Mouse (Mus musculus): Measurements from ENCODE around the gene Pgbd5. TPM values are rescaled to one million over a fixed set of nuclear protein-coding genes. Genes with fewer than 3 reads are reported as not detected.

The Pgbd5 gene
- polyA plus RNA-seq, 1 experiment = 0.19 TPM

DNA sequence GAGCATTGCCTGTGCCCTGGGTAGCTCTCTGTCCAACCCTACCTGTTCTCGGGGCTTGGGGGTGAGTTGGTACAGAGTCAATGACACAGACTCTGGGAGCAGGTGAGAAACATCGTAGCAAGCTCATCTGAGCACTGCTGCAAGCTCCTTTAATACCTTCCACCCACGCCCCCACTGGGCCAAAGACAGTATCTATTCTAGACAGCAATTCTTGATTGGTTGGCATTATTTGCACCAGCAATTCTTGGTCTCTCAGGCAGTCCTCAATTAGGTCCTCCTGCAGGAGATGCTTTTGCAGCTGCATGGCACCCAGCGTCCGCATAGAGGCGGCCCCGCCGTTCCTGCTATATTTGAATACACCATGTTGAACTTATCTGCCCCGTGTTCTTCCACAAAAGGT, 22.7 kb upstream of the Pgbd5 start:
- Histone ChIP-seq H3K36me3 (ENCODE audit: control insufficient read depth, insufficient read depth) (no peaks in the 10 kb centered on the region), H3K4me2 (ENCODE audit: low read depth) (no peak overlapping the region), H3K27me3 (ENCODE audit: control insufficient read depth, insufficient read depth, insufficient read length) (peaks cover 30% of the 10 kb centered on the region), H3K79me2 (ENCODE audit: control insufficient read depth, insufficient read depth) (no peaks in the 10 kb centered on the region), H3K4me3 (no peak overlapping the region), H3ac (ENCODE audit: control insufficient read depth, insufficient read length) (no peak overlapping the region)
- TF ChIP-seq TCF3 (IDR thresholded peaks at IDR 0.05; ENCODE audit: insufficient read length, low read depth) (no peak), MYOD1 (IDR thresholded peaks at IDR 0.05; ENCODE audit: control insufficient read depth in 1 of 3, insufficient read length in 2 of 3, low read depth in 2 of 3) (no peak), REST (IDR thresholded peaks at IDR 0.05; ENCODE audit: insufficient read depth, insufficient read length) (no peak), E2F4 (IDR thresholded peaks at IDR 0.05; ENCODE audit: insufficient read depth) (no peak), POLR2AphosphoS2 (IDR thresholded peaks at IDR 0.05; ENCODE audit: insufficient read length, low read depth) (no peak), MYOG (IDR thresholded peaks at IDR 0.05; ENCODE audit: control insufficient read depth in 1 of 3, insufficient read depth in 1 of 3, insufficient read length in 2 of 3, low read depth in 2 of 3) (no peak), SRF (IDR thresholded peaks at IDR 0.05; ENCODE audit: control insufficient read depth, insufficient read length, low read depth) (no peak), MAX (IDR thresholded peaks at IDR 0.05; ENCODE audit: low read depth) (no peak), POLR2A (IDR thresholded peaks at IDR 0.05; ENCODE audit: insufficient read length, low read depth) (no peak)

DNA sequence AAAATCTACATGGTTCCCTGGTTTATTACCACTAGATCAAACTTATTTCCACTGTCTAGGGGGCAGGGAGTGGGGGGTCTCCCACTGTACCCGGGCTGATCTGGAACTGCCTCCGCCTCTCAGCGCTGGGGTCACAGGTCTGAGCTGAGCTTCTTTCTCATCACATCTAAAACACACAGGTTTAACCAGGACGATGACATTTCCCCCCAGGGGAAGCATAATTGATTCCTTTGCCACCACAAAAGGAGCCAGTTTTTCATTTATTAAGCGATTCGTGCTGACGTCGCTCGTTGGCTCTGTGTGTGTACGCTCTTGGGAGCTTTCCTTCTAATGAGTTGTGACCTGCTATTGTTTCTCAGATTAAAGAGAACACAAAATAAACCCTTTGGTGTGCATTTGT, 21.6 kb upstream of the Pgbd5 start:
- Histone ChIP-seq H3ac (ENCODE audit: control insufficient read depth, insufficient read length) (no peak overlapping the region), H3K4me2 (ENCODE audit: low read depth) (no peak overlapping the region), H3K4me3 (no peak overlapping the region), H3K36me3 (ENCODE audit: control insufficient read depth, insufficient read depth) (no peaks in the 10 kb centered on the region), H3K79me2 (ENCODE audit: control insufficient read depth, insufficient read depth) (no peaks in the 10 kb centered on the region), H3K27me3 (ENCODE audit: control insufficient read depth, insufficient read depth, insufficient read length) (peaks cover 28% of the 10 kb centered on the region)
- TF ChIP-seq CEBPB (IDR thresholded peaks at IDR 0.05; ENCODE audit: insufficient read depth, poor library complexity, severe bottlenecking) (no peak), TCF12 (IDR thresholded peaks at IDR 0.05; ENCODE audit: insufficient read depth, poor library complexity, severe bottlenecking) (no peak), SRF (IDR thresholded peaks at IDR 0.05; ENCODE audit: control insufficient read depth, insufficient read length, low read depth) (no peak), MYOD1 (IDR thresholded peaks at IDR 0.05; ENCODE audit: control insufficient read depth in 1 of 3, insufficient read length in 2 of 3, low read depth in 2 of 3) (no peak), TCF3 (IDR thresholded peaks at IDR 0.05; ENCODE audit: insufficient read length, low read depth) (no peak), REST (IDR thresholded peaks at IDR 0.05; ENCODE audit: insufficient read depth, insufficient read length) (no peak), POLR2AphosphoS2 (IDR thresholded peaks at IDR 0.05; ENCODE audit: insufficient read length, low read depth) (no peak)

DNA sequence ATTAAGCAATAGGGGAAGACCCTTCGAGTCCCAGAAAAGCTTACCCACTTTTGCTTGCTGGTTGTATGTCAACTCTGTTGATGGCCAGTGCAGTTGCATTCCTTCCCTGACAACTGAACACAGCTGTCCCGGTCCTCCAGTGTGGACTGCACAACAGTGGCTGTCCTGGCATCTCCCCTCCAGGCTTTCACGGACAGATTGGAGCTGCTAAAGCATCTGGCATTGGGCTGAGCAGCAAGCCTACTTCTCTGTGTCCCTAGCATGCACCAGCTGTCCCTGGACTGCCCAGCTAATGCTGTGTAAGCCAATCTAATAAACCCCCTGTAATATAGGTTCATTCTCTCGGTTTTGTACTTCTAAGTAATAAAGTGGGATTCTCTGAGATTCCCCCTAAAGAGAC, 21.2 kb upstream of the Pgbd5 start:
- TF ChIP-seq CEBPB (IDR thresholded peaks at IDR 0.05; ENCODE audit: insufficient read depth, poor library complexity, severe bottlenecking) (no peak), TCF3 (IDR thresholded peaks at IDR 0.05; ENCODE audit: insufficient read length, low read depth) (no peak), MYOG (IDR thresholded peaks at IDR 0.05; ENCODE audit: control insufficient read depth in 1 of 3, insufficient read depth in 1 of 3, insufficient read length in 2 of 3, low read depth in 2 of 3) (no peak), SRF (IDR thresholded peaks at IDR 0.05; ENCODE audit: control insufficient read depth, insufficient read length, low read depth) (no peak), POLR2AphosphoS2 (IDR thresholded peaks at IDR 0.05; ENCODE audit: insufficient read length, low read depth) (no peak), MYOD1 (IDR thresholded peaks at IDR 0.05; ENCODE audit: control insufficient read depth in 1 of 3, insufficient read length in 2 of 3, low read depth in 2 of 3) (no peak), E2F4 (IDR thresholded peaks at IDR 0.05; ENCODE audit: insufficient read depth) (no peak), USF1 (IDR thresholded peaks at IDR 0.05; ENCODE audit: low read depth) (no peak), POLR2A (IDR thresholded peaks at IDR 0.05; ENCODE audit: insufficient read length, low read depth) (no peak), MAX (IDR thresholded peaks at IDR 0.05; ENCODE audit: low read depth) (no peak), REST (IDR thresholded peaks at IDR 0.05; ENCODE audit: insufficient read depth, insufficient read length) (no peak), TCF12 (IDR thresholded peaks at IDR 0.05; ENCODE audit: insufficient read depth, poor library complexity, severe bottlenecking) (no peak)
- H3K36me3 ChIP-seq (ENCODE audit: control insufficient read depth, insufficient read depth) = no peaks in the 10 kb centered on the region
- H3K27me3 ChIP-seq (ENCODE audit: control insufficient read depth, insufficient read depth, insufficient read length) = peaks cover 27% of the 10 kb centered on the region
- H3K79me2 ChIP-seq (ENCODE audit: control insufficient read depth, insufficient read depth) = no peaks in the 10 kb centered on the region
- H3ac ChIP-seq (ENCODE audit: control insufficient read depth, insufficient read length) = no peak overlapping the region
- no peak overlapping the region for H3K4me3 ChIP-seq
- no peak overlapping the region for H3K4me2 ChIP-seq (ENCODE audit: low read depth)

DNA sequence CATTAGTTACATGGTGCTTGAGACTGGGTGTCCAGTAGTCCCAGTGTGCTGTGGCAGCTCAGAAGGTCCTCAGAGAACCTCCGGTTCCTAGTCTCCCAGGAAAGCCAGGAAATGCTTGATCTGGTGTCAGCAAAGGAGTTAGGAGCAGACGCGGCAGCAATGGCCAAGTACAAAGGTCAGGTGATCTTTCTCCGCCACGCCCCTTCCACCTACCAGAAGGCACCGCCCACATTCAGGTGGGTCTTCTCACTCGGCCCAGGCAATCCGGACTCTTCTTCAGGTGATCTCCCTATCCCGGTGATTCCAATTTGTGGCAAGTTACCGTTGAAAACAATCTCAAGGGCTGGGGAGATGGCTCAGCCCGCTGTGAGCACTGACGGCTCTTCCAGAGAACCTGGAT, 20.2 kb upstream of the Pgbd5 start:
- no peak for TF ChIP-seq CEBPB (IDR thresholded peaks at IDR 0.05; ENCODE audit: insufficient read depth, poor library complexity, severe bottlenecking)
- TF ChIP-seq MYOG (IDR thresholded peaks at IDR 0.05; ENCODE audit: control insufficient read depth in 1 of 3, insufficient read depth in 1 of 3, insufficient read length in 2 of 3, low read depth in 2 of 3) = no peak
- TF ChIP-seq MAX (IDR thresholded peaks at IDR 0.05; ENCODE audit: low read depth) = no peak
- no peak for TF ChIP-seq SRF (IDR thresholded peaks at IDR 0.05; ENCODE audit: control insufficient read depth, insufficient read length, low read depth)
- no peak for TF ChIP-seq POLR2A (IDR thresholded peaks at IDR 0.05; ENCODE audit: insufficient read length, low read depth)
- no peak for TF ChIP-seq POLR2AphosphoS2 (IDR thresholded peaks at IDR 0.05; ENCODE audit: insufficient read length, low read depth)
- no peak for TF ChIP-seq TCF3 (IDR thresholded peaks at IDR 0.05; ENCODE audit: insufficient read length, low read depth)
- TF ChIP-seq E2F4 (IDR thresholded peaks at IDR 0.05; ENCODE audit: insufficient read depth) = no peak
- no peak for TF ChIP-seq TCF12 (IDR thresholded peaks at IDR 0.05; ENCODE audit: insufficient read depth, poor library complexity, severe bottlenecking)
- no peak for TF ChIP-seq REST (IDR thresholded peaks at IDR 0.05; ENCODE audit: insufficient read depth, insufficient read length)
- no peak for TF ChIP-seq USF1 (IDR thresholded peaks at IDR 0.05; ENCODE audit: low read depth)
- TF ChIP-seq MYOD1 (IDR thresholded peaks at IDR 0.05; ENCODE audit: control insufficient read depth in 1 of 3, insufficient read length in 2 of 3, low read depth in 2 of 3) = no peak

GRCm38 (mm10) chr8:124455359-124455758, 15.9 kb upstream of the Pgbd5 start:
- no peak overlapping the region for H3K4me3 ChIP-seq
- H3K36me3 ChIP-seq (ENCODE audit: control insufficient read depth, insufficient read depth) = no peaks in the 10 kb centered on the region
- H3K79me2 ChIP-seq (ENCODE audit: control insufficient read depth, insufficient read depth) = no peaks in the 10 kb centered on the region
- H3K27me3 ChIP-seq (ENCODE audit: control insufficient read depth, insufficient read depth, insufficient read length) = peaks cover 12% of the 10 kb centered on the region
- no peak overlapping the region for H3ac ChIP-seq (ENCODE audit: control insufficient read depth, insufficient read length)
- H3K4me2 ChIP-seq (ENCODE audit: low read depth) = no peak overlapping the region
- TF ChIP-seq MYOG (IDR thresholded peaks at IDR 0.05; ENCODE audit: control insufficient read depth in 1 of 3, insufficient read depth in 1 of 3, insufficient read length in 2 of 3, low read depth in 2 of 3) (no peak), REST (IDR thresholded peaks at IDR 0.05; ENCODE audit: insufficient read depth, insufficient read length) (no peak)

More for the DNA sequence above, 20.2 kb upstream of the Pgbd5 start:
- H3K4me2 ChIP-seq (ENCODE audit: low read depth) = no peak overlapping the region
- H3K27me3 ChIP-seq (ENCODE audit: control insufficient read depth, insufficient read depth, insufficient read length) = peaks cover 21% of the 10 kb centered on the region
- no peak overlapping the region for H3K4me3 ChIP-seq
- no peak overlapping the region for H3ac ChIP-seq (ENCODE audit: control insufficient read depth, insufficient read length)
- no peaks in the 10 kb centered on the region for H3K36me3 ChIP-seq (ENCODE audit: control insufficient read depth, insufficient read depth)
- no peaks in the 10 kb centered on the region for H3K79me2 ChIP-seq (ENCODE audit: control insufficient read depth, insufficient read depth)

Data from myocyte (in vitro differentiated cells).